Mouse (Mus musculus) macrophage (primary cell): ENCODE results near the gene Myocd. TPM values are rescaled to one million over a fixed set of nuclear protein-coding genes. Genes with fewer than 3 reads are reported as not detected.

Experiments used
- H3K27ac ChIP-seq: fragments of 350-480 bp; formaldehyde crosslinking; 2 replicates; pipeline ENCODE4 v1.9.0; 2021
- H3K36me3 ChIP-seq: fragments of 350-480 bp; formaldehyde crosslinking; 2 replicates; pipeline ENCODE4 v1.9.0; 2021; ENCODE audit errors: inconsistent target
- H3K4me3 ChIP-seq: fragments of 350-480 bp; formaldehyde crosslinking; 2 replicates; pipeline ENCODE4 v1.9.0; 2021; ENCODE audit errors: inconsistent target
- H3K79me2 ChIP-seq: fragments of 350-480 bp; formaldehyde crosslinking; 2 replicates; pipeline ENCODE4 v1.9.0; 2021; ENCODE audit errors: inconsistent target
- WGBS: methylation state at CpG from one replicate; pipeline ENCODE4 v1.1.7; 2026; ENCODE audit warnings: inconsistent platforms; ENCODE audit not compliant: missing documents; 5-methylcytosine and 5-hydroxymethylcytosine counted together
- polyA plus RNA-seq: library from polyadenylated mRNA; stranded (reverse); fragments of 250-400 nt; gene quantifications from 3 replicates; pipeline ENCODE4 v1.2.4, GENCODE M21; 2018; ENCODE audit warnings: inconsistent platforms

The Myocd gene
- polyA plus RNA-seq, 1 experiment from 2014 or later, result not detected

DNA sequence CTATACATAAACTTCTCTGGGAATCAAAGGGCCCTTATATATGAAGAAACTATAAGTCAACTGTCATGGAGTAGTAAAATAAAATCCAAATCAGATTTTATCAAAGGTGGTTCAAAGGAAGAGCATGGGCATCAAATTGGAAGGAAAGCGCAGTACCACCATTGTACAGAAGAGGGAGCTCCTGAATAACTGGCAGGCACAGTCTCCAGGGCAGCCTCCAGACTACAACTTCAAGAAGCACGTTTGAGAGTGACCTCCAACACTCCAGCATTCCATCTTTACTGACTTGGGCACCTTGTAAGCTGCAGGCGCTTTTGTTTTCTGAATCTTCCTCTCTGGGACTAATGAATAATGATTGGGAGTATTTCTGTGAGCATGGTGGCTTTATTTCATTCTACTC lies 72.5 kb downstream of the Myocd start:
- Histone ChIP-seq H3K4me3 (no peak overlapping the region), H3K36me3 (no peaks in the 10 kb centered on the region), H3K27ac (no peak overlapping the region), H3K79me2 (no peaks in the 10 kb centered on the region)
- WGBS, result 4% methylated on average over 3 of the region's 3 CpGs

GRCm38 (mm10) chr11:65186974-65187373 lies 82.8 kb downstream of the Myocd start:
- Histone ChIP-seq H3K4me3 (no peak overlapping the region), H3K79me2 (no peaks in the 10 kb centered on the region), H3K27ac (no peak overlapping the region), H3K36me3 (no peaks in the 10 kb centered on the region)
- WGBS, result 85% methylated on average over 11 of the region's 12 CpGs

DNA sequence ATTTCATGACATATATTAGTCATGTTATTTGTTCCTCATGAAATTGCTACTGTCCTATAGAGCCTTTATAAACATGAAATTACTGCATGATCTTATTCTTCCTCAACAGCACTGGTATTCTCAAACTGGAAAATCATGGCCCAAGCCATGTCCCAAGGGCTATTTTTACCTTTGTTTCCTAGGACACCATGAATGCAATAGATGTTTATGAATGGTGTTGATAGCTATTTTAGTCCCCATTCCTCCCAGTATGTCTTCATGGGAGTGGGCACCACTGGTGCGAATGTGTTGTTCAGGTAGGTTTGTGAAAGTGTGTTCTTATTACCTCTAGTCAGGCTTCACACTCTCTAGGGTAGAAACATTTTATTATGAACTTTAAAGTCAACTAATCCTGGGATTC lies 84.7 kb downstream of the Myocd start:
- Histone ChIP-seq H3K36me3 (no peaks in the 10 kb centered on the region), H3K4me3 (no peak overlapping the region), H3K27ac (no peak overlapping the region), H3K79me2 (no peaks in the 10 kb centered on the region)
- 89% methylated on average over 1 of the region's 1 CpGs for WGBS

DNA sequence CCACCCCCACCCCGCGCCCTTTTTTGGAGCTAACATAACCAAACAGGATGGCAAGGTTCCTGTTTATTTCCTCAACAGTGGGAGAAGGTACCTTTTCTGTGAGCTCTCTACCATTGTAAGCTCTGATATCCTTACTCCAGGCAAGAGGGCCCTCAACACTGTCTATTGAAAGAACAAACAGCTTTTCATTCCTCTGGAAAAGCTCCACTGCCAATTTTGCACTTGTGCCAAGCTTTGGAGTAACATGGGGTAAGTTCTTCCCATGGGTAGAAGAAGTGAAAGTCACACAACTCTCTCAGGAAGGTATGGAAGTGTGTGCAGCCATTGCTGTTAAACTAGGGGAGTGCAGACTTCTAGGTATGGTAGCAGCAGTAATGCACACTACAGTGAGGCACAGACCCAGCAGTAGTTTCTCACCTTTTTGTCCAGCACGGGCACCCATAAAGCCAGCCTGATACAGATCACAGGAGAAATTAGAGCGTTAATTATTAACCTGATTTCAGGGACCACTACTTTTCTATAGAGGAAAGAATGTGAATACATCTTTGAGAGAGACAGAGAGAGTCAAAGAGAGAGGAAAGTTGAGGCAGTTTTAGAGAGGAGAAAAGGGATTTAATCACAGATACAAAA lies 99.6 kb downstream of the Myocd start:
- H3K27ac ChIP-seq, result no peak overlapping the region
- WGBS, result 76% methylated on average over 4 of the region's 4 CpGs
- no peaks in the 10 kb centered on the region for H3K79me2 ChIP-seq
- H3K4me3 ChIP-seq, result no peak overlapping the region
- H3K36me3 ChIP-seq, result no peaks in the 10 kb centered on the region

- no peak within 1 kb of the TSS for H3K27ac ChIP-seq
- 2% methylated on average over 27 of the region's 27 CpGs for WGBS
- H3K4me3 ChIP-seq, result no peak within 1 kb of the TSS
- no peaks in the 10 kb centered on the region for H3K36me3 ChIP-seq
- no peaks in the 10 kb centered on the region for H3K79me2 ChIP-seq
Measured at GRCm38 (mm10) chr11:65162767-65163120, 107.0 kb downstream of the Myocd start, which contains the start of gene Arhgap44. Arhgap44 (minus strand) TSS chr11:65162961.

- H3K36me3 ChIP-seq, result no peaks in the 10 kb centered on the region
- H3K79me2 ChIP-seq, result no peaks in the 10 kb centered on the region
- WGBS, result 8% methylated on average over 38 of the region's 49 CpGs
- no peak overlapping the region for H3K4me3 ChIP-seq
- H3K27ac ChIP-seq, result no peak overlapping the region
Measured at GRCm38 (mm10) chr11:65161881-65162766, 107.7 kb downstream of the Myocd start.

GRCm38 (mm10) chr11:65160991-65161880 lies 108.6 kb downstream of the Myocd start:
- WGBS, result 81% methylated on average over 7 of the region's 7 CpGs
- no peak overlapping the region for H3K4me3 ChIP-seq
- no peaks in the 10 kb centered on the region for H3K36me3 ChIP-seq
- no peaks in the 10 kb centered on the region for H3K79me2 ChIP-seq
- no peak overlapping the region for H3K27ac ChIP-seq

- Histone ChIP-seq H3K27ac (no peak within 1 kb of the TSS), H3K4me3 (no peak within 1 kb of the TSS), H3K79me2 (no peaks in the 10 kb centered on the region), H3K36me3 (no peaks in the 10 kb centered on the region)
- 94% methylated on average over 5 of the region's 5 CpGs for WGBS
Measured at GRCm38 (mm10) chr11:65159791-65160190, 110.0 kb downstream of the Myocd start, which contains the start of gene 1700086D15Rik. 1700086D15Rik (minus strand) TSS chr11:65159891.

DNA sequence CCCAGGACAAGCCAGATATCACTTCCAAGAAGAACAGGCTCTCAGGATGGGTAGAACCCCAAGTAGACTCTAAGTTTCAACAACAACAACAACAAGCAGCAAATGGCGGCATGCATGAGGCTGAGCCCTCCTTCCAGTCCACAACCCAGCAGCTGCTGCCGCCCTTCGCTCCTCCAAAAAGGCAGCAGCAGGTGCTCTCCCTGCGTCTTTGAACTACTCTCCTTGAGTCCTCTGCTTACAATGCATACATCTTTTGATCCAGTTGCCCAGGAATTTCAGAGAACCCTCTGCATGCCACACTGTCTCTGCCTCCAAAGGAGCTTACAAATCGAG lies 111.2 kb downstream of the Myocd start:
- H3K4me3 ChIP-seq, result no peak overlapping the region
- WGBS, result 88% methylated on average over 5 of the region's 5 CpGs
- no peaks in the 10 kb centered on the region for H3K79me2 ChIP-seq
- no peaks in the 10 kb centered on the region for H3K36me3 ChIP-seq
- no peak overlapping the region for H3K27ac ChIP-seq

- Histone ChIP-seq H3K79me2 (no peaks in the 10 kb centered on the region), H3K27ac (no peak overlapping the region), H3K4me3 (no peak overlapping the region), H3K36me3 (no peaks in the 10 kb centered on the region)
- WGBS, result 90% methylated on average over 20 of the region's 20 CpGs
Measured at GRCm38 (mm10) chr11:65157966-65158657, 111.7 kb downstream of the Myocd start.

GRCm38 (mm10) chr11:65153006-65153405 lies 116.8 kb downstream of the Myocd start:
- 84% methylated on average over 5 of the region's 5 CpGs for WGBS
- Histone ChIP-seq H3K27ac (no peak overlapping the region), H3K4me3 (no peak overlapping the region), H3K79me2 (no peaks in the 10 kb centered on the region), H3K36me3 (no peaks in the 10 kb centered on the region)

- no peaks in the 10 kb centered on the region for H3K36me3 ChIP-seq
- no peak overlapping the region for H3K27ac ChIP-seq
- 87% methylated on average over 7 of the region's 7 CpGs for WGBS
- no peak overlapping the region for H3K4me3 ChIP-seq
- no peaks in the 10 kb centered on the region for H3K79me2 ChIP-seq
Measured at GRCm38 (mm10) chr11:65148441-65148840, 121.3 kb downstream of the Myocd start.

DNA sequence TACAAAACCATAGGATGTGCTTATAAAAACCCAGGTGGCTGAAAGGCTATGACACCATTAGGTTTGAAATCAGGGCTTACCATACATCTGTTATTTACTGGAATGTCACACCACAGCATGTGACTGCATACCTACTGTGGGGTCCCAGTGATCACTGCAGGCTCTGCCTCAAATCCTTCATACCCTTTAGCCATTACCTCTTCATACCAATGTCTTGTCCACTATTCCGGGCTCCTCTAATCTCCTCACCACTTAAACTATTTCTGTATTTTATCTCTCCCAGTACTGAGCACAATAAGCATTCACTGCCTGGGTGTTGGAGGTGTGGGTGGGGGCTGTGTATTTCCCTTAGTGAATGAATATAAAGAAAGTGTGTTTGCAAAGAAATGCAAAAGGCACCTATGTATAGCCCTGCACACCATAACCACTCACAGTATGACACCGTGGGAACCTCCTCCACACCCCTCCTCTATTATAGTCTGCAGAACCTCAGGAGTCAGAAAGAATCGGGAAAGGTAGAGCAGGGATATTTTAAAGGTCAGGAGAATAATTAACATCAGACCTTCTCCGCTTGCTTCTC lies 126.9 kb downstream of the Myocd start:
- WGBS, result 85% methylated on average over 4 of the region's 4 CpGs
- Histone ChIP-seq H3K27ac (no peak overlapping the region), H3K4me3 (no peak overlapping the region), H3K79me2 (no peaks in the 10 kb centered on the region), H3K36me3 (no peaks in the 10 kb centered on the region)

- 76% methylated on average over 3 of the region's 3 CpGs for WGBS
- Histone ChIP-seq H3K27ac (no peak overlapping the region), H3K36me3 (no peaks in the 10 kb centered on the region), H3K4me3 (no peak overlapping the region), H3K79me2 (no peaks in the 10 kb centered on the region)
Measured at GRCm38 (mm10) chr11:65139030-65139429, 130.8 kb downstream of the Myocd start.
